Mouse (Mus musculus) retina, adult 2 months (tissue): ENCODE data around the gene Tmem120a.

ENCODE experiments used
- DNase-seq: peaks from one replicate; pipeline ENCODE4 v3.0.0-alpha.2; 2012; ENCODE audit warnings: low read depth, low spot score

Gene Tmem120a

GRCm38 (mm10) chr5:135710599-135711214 is 33.5 kb downstream of the Tmem120a start:
- DNase-seq, result no peak

- no peak for DNase-seq
These were observed 34.5 kb downstream of the Tmem120a start for GRCm38 (mm10) chr5:135709716-135710115.

GRCm38 (mm10) chr5:135707855-135708254 is 36.4 kb downstream of the Tmem120a start:
- DNase-seq, result no peak

GRCm38 (mm10) chr5:135707039-135707438 is 37.2 kb downstream of the Tmem120a start:
- DNase-seq, result no peak

GRCm38 (mm10) chr5:135705383-135705782 is 38.9 kb downstream of the Tmem120a start:
- no peak for DNase-seq

GRCm38 (mm10) chr5:135703431-135703830 is 40.8 kb downstream of the Tmem120a start:
- DNase-seq, result no peak

GRCm38 (mm10) chr5:135702682-135703192 is 41.5 kb downstream of the Tmem120a start:
- DNase-seq, result no peak

- DNase-seq, result no peak
These were observed 42.1 kb downstream of the Tmem120a start for GRCm38 (mm10) chr5:135702190-135702589.

GRCm38 (mm10) chr5:135701601-135702000 is 42.6 kb downstream of the Tmem120a start:
- DNase-seq, result no peak

GRCm38 (mm10) chr5:135697711-135698111 is 46.5 kb downstream of the Tmem120a start:
- DNase-seq, result no peak

- DNase-seq, result no peak
These were observed 48.9 kb downstream of the Tmem120a start for GRCm38 (mm10) chr5:135695277-135695721.

GRCm38 (mm10) chr5:135693281-135693853 is 50.9 kb downstream of the Tmem120a start:
- DNase-seq, result no peak

- no peak for DNase-seq
These were observed 53.0 kb downstream of the Tmem120a start for GRCm38 (mm10) chr5:135691266-135691665.

GRCm38 (mm10) chr5:135690401-135690800 is 53.8 kb downstream of the Tmem120a start:
- no peak for DNase-seq
